Mouse (Mus musculus): ENCODE measurements around the gene Gp1ba. TPM values are rescaled to one million over a fixed set of nuclear protein-coding genes. Genes with fewer than 3 reads are reported as not detected.

Gp1ba gene
- 0.08 TPM for polyA plus RNA-seq (2017; shearing (Covaris generic))

DNA sequence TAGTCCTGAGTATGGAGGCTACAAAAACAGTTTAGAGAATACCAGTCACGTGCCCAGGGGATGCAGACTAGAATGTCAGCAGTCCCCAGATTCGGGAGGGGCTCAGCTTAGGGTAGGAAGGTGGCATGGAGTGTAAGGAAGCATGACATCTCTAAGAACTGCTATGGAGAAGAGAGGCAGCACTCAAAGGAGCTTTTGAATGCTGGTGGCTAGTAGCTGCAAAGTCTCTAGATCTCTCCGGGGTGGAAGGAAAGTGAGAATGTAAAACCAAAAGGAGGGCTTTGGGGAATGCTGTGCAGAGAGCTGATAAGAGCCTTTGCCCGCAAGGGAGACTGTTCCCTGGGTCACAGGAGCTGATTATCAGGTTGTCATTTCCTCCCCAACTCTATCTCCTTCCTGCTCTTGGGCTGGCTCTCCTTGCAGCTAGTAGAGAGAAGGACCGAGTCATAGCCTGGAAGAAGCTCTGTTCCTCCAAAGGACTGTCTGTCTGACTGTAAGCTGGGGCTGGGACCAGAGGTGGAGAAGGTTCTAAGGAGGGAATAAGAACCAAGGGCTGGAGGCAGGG, at the start of gene Gp1ba:
Gene Gp1ba, plus strand, starts transcription at position 409 of the 565 bp plus-strand sequence.

GRCm38 (mm10) chr11:70615516-70616093, 23.3 kb upstream of the Gp1ba start, which contains the start of gene 4930544D05Rik:
TSS of gene 4930544D05Rik (plus strand) at chr11:70615848.

GRCm38 (mm10) chr11:70619101-70619500, 19.8 kb upstream of the Gp1ba start, which contains the start of gene Chrne:
TSS of gene Chrne (minus strand) at chr11:70619216.

GRCm38 (mm10) chr11:70646691-70647650, 8.0 kb downstream of the Gp1ba start, which contains the start of the genes Rnf167 and Slc25a11:
TSS of gene Rnf167 (plus strand) at chr11:70647235.
TSS of gene Slc25a11 (minus strand) at chr11:70647479.

DNA sequence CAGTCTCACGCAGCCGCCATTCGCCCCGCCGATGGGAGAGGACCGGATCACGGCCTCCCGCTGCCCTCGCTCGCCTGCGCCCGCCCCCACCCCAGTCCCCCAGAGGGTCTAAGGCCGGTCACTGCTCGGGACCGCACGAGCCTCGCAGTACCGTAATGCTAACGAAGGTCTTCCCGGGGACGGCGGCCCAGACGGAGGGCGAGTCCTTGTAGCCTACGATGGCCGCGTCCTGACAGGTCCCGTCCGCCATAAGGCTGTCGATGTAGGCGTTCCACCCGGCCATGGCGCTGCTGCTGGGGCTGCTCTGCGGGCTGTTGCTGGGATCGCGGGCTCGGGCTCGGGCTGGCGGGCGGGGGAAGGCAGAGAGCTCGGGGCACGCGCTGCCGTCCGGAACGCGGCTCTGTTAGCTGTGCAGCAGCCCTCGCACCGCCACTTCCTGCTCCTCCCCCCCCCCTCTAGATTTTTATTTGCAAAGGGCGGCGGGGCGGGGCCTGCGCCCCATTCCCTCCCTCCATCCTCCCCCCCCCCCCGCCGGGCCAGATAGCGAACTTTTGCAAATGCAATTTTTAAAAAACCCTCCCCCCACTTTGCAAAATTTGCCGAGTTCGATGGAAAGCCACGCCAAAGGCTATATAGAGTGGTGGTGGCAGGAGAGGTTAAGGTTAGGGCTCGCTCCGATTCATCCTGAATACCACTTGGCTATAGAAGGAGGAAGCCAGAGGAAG, 15.4 kb downstream of the Gp1ba start, which contains the start of gene Pfn1:
Gene Pfn1, minus strand, starts transcription at position 447 of the 725 bp plus-strand sequence.

GRCm38 (mm10) chr11:70656964-70657363, 18.0 kb downstream of the Gp1ba start, which contains the start of gene Eno3:
TSS of gene Eno3 (plus strand) at chr11:70657202.

DNA sequence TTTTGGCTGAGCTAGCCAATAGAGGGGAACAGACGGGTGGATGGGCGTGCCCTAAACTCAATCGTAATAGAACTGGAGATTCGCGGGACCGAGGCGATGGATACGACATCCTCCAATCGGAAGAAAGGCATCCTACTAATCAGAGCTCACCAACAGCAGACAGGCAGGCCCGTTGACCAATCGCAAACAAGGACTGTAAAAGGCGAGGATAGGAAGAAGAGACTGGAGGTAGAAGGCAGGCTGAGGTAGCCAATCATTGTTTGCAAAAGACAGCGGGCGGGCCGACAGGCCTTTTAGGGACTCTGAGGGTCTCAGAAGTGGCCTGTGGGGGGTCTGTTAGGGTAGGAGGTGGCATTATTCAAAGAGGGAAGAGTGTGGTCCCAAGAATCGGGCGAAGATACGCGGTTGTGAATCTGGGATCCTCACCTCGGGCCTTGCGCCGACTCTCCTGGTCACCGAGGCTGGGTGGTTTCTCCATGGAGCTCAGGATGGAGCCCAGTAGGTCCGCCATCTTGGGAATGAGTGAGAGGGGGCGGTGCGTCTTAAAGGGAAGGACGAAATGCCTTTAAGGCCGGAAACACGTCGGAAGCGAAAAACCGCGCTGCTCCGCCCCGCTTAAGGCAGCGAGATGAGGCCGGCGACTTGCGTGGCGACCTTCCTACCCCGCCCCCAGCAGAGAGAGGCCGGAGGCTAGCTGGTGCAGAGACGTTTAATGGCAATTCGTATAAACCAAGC, 30.0 kb downstream of the Gp1ba start, which contains the start of gene Spag7:
Gene Spag7, minus strand, starts transcription at position 646 of the 735 bp plus-strand sequence.

DNA sequence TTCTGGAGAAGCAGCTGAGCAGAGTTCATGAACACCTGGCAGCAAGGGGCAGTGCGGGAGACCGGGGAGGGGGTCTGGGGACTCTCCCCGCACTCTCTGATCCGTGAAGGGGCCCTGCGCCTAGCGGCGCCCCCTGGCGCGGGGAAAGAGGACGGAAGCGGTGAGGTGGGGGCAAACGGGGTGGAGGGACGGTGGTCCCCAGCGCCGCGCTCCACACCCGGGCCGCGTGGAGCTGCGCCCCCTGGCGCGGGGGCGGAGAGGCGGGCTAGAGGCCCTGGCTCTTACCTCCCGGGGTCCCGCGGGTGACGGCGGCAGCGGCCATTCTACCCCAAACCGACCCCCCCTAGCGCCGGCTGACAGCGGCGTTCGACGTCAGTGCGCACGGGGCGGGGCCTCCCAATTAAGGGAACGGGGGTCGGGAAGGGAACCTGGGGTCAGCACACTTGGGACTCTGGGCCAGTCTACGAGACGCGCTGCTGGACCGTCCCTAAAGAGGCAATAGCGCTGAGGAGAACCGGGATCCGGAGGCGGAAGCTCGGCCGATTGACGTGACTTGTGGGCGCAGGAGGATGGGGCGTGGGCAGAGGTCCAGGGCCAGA, 48.8 kb downstream of the Gp1ba start, which contains the start of gene Camta2:
Gene Camta2, minus strand, starts transcription at position 505 of the 599 bp plus-strand sequence.

Other genes starting within 250 kb of the Gp1ba start
- 13.5 TPM for gene Pelp1, start 229.1 kb upstream of the Gp1ba start, polyA plus RNA-seq (2017; shearing (Covaris generic))
- gene Arrb2, start 206.5 kb upstream of the Gp1ba start, polyA plus RNA-seq (2017; shearing (Covaris generic)): 284 TPM
- 70.2 TPM for gene Med11, start 187.2 kb upstream of the Gp1ba start, polyA plus RNA-seq (2017; shearing (Covaris generic))
- gene Zmynd15, start 179.7 kb upstream of the Gp1ba start, polyA plus RNA-seq (2017; shearing (Covaris generic)): 0.13 TPM
- gene Cxcl16, start 179.1 kb upstream of the Gp1ba start, polyA plus RNA-seq (2017; shearing (Covaris generic)): 1.1 TPM
- gene Tm4sf5, start 133.9 kb upstream of the Gp1ba start, polyA plus RNA-seq (2017; shearing (Covaris generic)): 1.2 TPM
- not detected for gene Vmo1, start 124.5 kb upstream of the Gp1ba start, polyA plus RNA-seq (2017; shearing (Covaris generic))
- gene Gltpd2, start 119.9 kb upstream of the Gp1ba start, polyA plus RNA-seq (2017; shearing (Covaris generic)): not detected
- 353 TPM for gene Psmb6, start 113.8 kb upstream of the Gp1ba start, polyA plus RNA-seq (2017; shearing (Covaris generic))
- not detected for gene Gm40193, start 106.2 kb upstream of the Gp1ba start, polyA plus RNA-seq (2017; shearing (Covaris generic))
- gene Pld2, start 99.1 kb upstream of the Gp1ba start, polyA plus RNA-seq (2017; shearing (Covaris generic)): 1.9 TPM
- gene Mink1, start 76.2 kb upstream of the Gp1ba start, polyA plus RNA-seq (2017; shearing (Covaris generic)): 17.5 TPM
- gene 4930544D05Rik, start 23.3 kb upstream of the Gp1ba start, polyA plus RNA-seq (2017; shearing (Covaris generic)): 0.30 TPM
- 1.1 TPM for gene Chrne, start 19.9 kb upstream of the Gp1ba start, polyA plus RNA-seq (2017; shearing (Covaris generic))
- 428 TPM for gene Rnf167, start 8.1 kb downstream of the Gp1ba start, polyA plus RNA-seq (2017; shearing (Covaris generic))
- 168 TPM for gene Slc25a11, start 8.4 kb downstream of the Gp1ba start, polyA plus RNA-seq (2017; shearing (Covaris generic))
- 5,457 TPM for gene Pfn1, start 15.5 kb downstream of the Gp1ba start, polyA plus RNA-seq (2017; shearing (Covaris generic))
- 36.6 TPM for gene Eno3, start 18.1 kb downstream of the Gp1ba start, polyA plus RNA-seq (2017; shearing (Covaris generic))
- gene Spag7, start 30.3 kb downstream of the Gp1ba start, polyA plus RNA-seq (2017; shearing (Covaris generic)): 81.0 TPM
- gene Camta2, start 49.0 kb downstream of the Gp1ba start, polyA plus RNA-seq (2017; shearing (Covaris generic)): 43.3 TPM
- gene Inca1, start 61.0 kb downstream of the Gp1ba start, polyA plus RNA-seq (2017; shearing (Covaris generic)): 0.66 TPM
- 1.8 TPM for gene Kif1c, start 61.4 kb downstream of the Gp1ba start, polyA plus RNA-seq (2017; shearing (Covaris generic))
- gene Zfp3, start 125.1 kb downstream of the Gp1ba start, polyA plus RNA-seq (2017; shearing (Covaris generic)): 7.6 TPM
- gene Scimp, start 173.5 kb downstream of the Gp1ba start, polyA plus RNA-seq (2017; shearing (Covaris generic)): 0.38 TPM
- gene Rabep1, start 205.7 kb downstream of the Gp1ba start, polyA plus RNA-seq (2017; shearing (Covaris generic)): 46.9 TPM